Mouse (Mus musculus): ENCODE data around the gene Catip.

- TF ChIP-seq GATA1 (IDR thresholded peaks at IDR 0.05; ENCODE audit: borderline replicate concordance, low read length), result no peak
- no peak for TF ChIP-seq FLI1 (IDR thresholded peaks at IDR 0.05; ENCODE audit: low read length)
Observed at GRCm38 (mm10) chr1:74313049-74313692, 48.7 kb upstream of the Catip start.
